Mouse (Mus musculus): Measurements from ENCODE around the gene Med14.

DNA sequence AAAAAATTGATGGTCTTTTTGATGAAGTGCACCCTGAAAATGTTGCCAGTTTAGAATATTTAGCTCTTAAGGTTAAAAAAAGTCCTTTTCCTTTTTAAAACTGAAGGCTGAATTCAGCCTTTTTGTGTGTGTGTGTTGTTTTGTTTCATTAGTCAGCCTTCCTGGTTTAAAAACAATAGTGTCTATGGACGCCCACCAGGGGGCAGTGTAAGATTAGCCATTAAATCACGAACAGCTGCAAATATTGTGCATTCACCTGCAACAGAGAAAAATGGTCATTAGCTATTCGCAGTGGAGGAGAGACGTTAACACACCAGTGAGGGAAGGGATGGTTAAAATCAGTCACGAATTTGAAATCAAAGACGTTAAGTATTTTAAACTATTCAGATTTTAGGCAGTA lies 84.5 kb downstream of the Med14 start:
- TF ChIP-seq CTCF (IDR thresholded peaks at IDR 0.05; ENCODE audit: borderline replicate concordance, insufficient read depth, low read length) (no peak), POLR2A (IDR thresholded peaks at IDR 0.05; ENCODE audit: low read depth, low read length) (no peak)

Data from embryonic fibroblast, embryonic 13.5 days (primary cell).